Mouse (Mus musculus): ENCODE results near the gene F13a1.

Gene F13a1

GRCm38 (mm10) chr13:36953676-36954075 lies 96.4 kb downstream of the F13a1 start:
- no peak for DNase-seq (ENCODE audit: low read depth)

GRCm38 (mm10) chr13:36941891-36942290 lies 108.2 kb downstream of the F13a1 start:
- no peak for DNase-seq (ENCODE audit: low read depth)

- DNase-seq (ENCODE audit: low read depth), result no peak
These were observed 118.0 kb downstream of the F13a1 start for GRCm38 (mm10) chr13:36932066-36932465.

- DNase-seq (ENCODE audit: low read depth), result no peak
These were observed 130.3 kb downstream of the F13a1 start for GRCm38 (mm10) chr13:36919737-36920136.

GRCm38 (mm10) chr13:36903885-36904284 lies 146.2 kb downstream of the F13a1 start:
- no peak for DNase-seq (ENCODE audit: low read depth)

GRCm38 (mm10) chr13:36903447-36903846 lies 146.6 kb downstream of the F13a1 start:
- DNase-seq (ENCODE audit: low read depth), result no peak

GRCm38 (mm10) chr13:36901603-36902002 lies 148.4 kb downstream of the F13a1 start:
- no peak for DNase-seq (ENCODE audit: low read depth)

- no peak for DNase-seq (ENCODE audit: low read depth)
These were observed 149.0 kb downstream of the F13a1 start for GRCm38 (mm10) chr13:36901016-36901415.

GRCm38 (mm10) chr13:36896061-36896460 lies 154.0 kb downstream of the F13a1 start:
- no peak for DNase-seq (ENCODE audit: low read depth)

GRCm38 (mm10) chr13:36893762-36894161 lies 156.3 kb downstream of the F13a1 start:
- no peak for DNase-seq (ENCODE audit: low read depth)

GRCm38 (mm10) chr13:36892216-36892615 lies 157.8 kb downstream of the F13a1 start:
- DNase-seq (ENCODE audit: low read depth), result no peak

- no peak for DNase-seq (ENCODE audit: low read depth)
These were observed 164.1 kb downstream of the F13a1 start for GRCm38 (mm10) chr13:36885973-36886372.

- no peak for DNase-seq (ENCODE audit: low read depth)
These were observed 210.9 kb downstream of the F13a1 start for GRCm38 (mm10) chr13:36839111-36839510.
